20 mouse cellular contexts compared by ENCODE assay signal in genomic region chr3:51495646-51496045, GRCm38 (mm10). TPM values are rescaled to one million over a fixed set of nuclear protein-coding genes. Genes with fewer than 3 reads are reported as not detected.
A peak's percentile ranks its signal among the peaks of the same experiment; 100 is the strongest.
DNase-seq lines count a peak whose midpoint lies in the region; ATAC-seq and TF ChIP-seq lines count a peak whose summit lies in the region.
"Had no signal": no experiment of that assay in that cellular context is flagged by ENCODE, and none has a peak within 500 bp of the region (broad histone marks: within the 10 kb centered on the region; RNA-seq: fewer than 3 reads in every experiment).

No protein-coding gene starts in this region.

- H3K9ac ChIP-seq in midbrain, postnatal 0 days (replicated peaks; ENCODE audit: low read length, poor library complexity, severe bottlenecking), result no peak overlapping the region
- H3K9ac ChIP-seq in midbrain, embryonic 13.5 days (replicated peaks), result no peak overlapping the region
- H3K9ac ChIP-seq: embryonic facial prominence, embryonic 12.5 days; forebrain, embryonic 15.5 days; heart, embryonic 12.5 days had no signal

- no peaks in the 10 kb centered on the region for H3K27me3 ChIP-seq in midbrain, postnatal 0 days (ENCODE audit: insufficient read depth, low read length)
- no peaks in the 10 kb centered on the region for H3K27me3 ChIP-seq in midbrain, embryonic 13.5 days
- H3K27me3 ChIP-seq: embryonic facial prominence, embryonic 12.5 days; forebrain, embryonic 15.5 days; heart, embryonic 12.5 days had no signal

- peaks cover 15% of the 10 kb centered on the region for H3K36me3 ChIP-seq in midbrain, postnatal 0 days (ENCODE audit: insufficient read depth, low read length)
- peaks cover 19% of the 10 kb centered on the region for H3K36me3 ChIP-seq in midbrain, embryonic 13.5 days

- no peak overlapping the region for H3K4me2 ChIP-seq in midbrain, postnatal 0 days (ENCODE audit: low read depth, low read length, poor library complexity, severe bottlenecking)
- H3K4me2 ChIP-seq in midbrain, embryonic 13.5 days (replicated peaks), result no peak overlapping the region
- H3K4me2 ChIP-seq: embryonic facial prominence, embryonic 12.5 days; forebrain, embryonic 15.5 days; heart, embryonic 12.5 days had no signal

- 96% methylated on average over 9 of the region's 9 CpGs for WGBS in midbrain, postnatal 0 days
- WGBS in midbrain, embryonic 13.5 days, result 92% methylated on average over 9 of the region's 9 CpGs

- no peaks in the 10 kb centered on the region for H3K4me1 ChIP-seq in midbrain, postnatal 0 days (ENCODE audit: insufficient read depth, low read length)
- H3K4me1 ChIP-seq in midbrain, embryonic 13.5 days (replicated peaks), result no peaks in the 10 kb centered on the region
- H3K4me1 ChIP-seq: embryonic facial prominence, embryonic 12.5 days; forebrain, embryonic 15.5 days had no signal

- H3K9me3 ChIP-seq in midbrain, postnatal 0 days (ENCODE audit: low read length), result no peaks in the 10 kb centered on the region
- no peaks in the 10 kb centered on the region for H3K9me3 ChIP-seq in midbrain, embryonic 13.5 days
- H3K9me3 ChIP-seq: embryonic facial prominence, embryonic 12.5 days; forebrain, embryonic 15.5 days; G1E; heart, embryonic 12.5 days had no signal

- no peak for ATAC-seq in CD4-positive, CD25-positive, alpha-beta regulatory T cell, adult 4 months
- no peak for ATAC-seq in midbrain, postnatal 0 days (ENCODE audit: low FRiP score)
- no peak for ATAC-seq in midbrain, embryonic 13.5 days
- ATAC-seq: forebrain, embryonic 15.5 days; hindbrain, embryonic 16.5 days had no signal

- 0 out of 2 replicates have a peak, but pooled peaks have one; percentile 7 for TF ChIP-seq CTCF in midbrain, postnatal 0 days (IDR thresholded peaks at IDR 0.05)

- no peak overlapping the region for H3K27ac ChIP-seq in midbrain, postnatal 0 days (ENCODE audit: low read depth, low read length)
- H3K27ac ChIP-seq in midbrain, embryonic 13.5 days, result no peak overlapping the region
- H3K27ac ChIP-seq: embryonic facial prominence, embryonic 12.5 days; forebrain, embryonic 15.5 days; heart, adult 2 months had no signal

- intact Hi-C loops in gastrocnemius, postnatal 14 days (cut with DNase I; ENCODE audit: low total_unique reads), result no loop called here

- H3K4me3 ChIP-seq in midbrain, postnatal 0 days (ENCODE audit: low read depth, low read length), result no peak overlapping the region
- no peak overlapping the region for H3K4me3 ChIP-seq in midbrain, embryonic 13.5 days (replicated peaks)
- H3K4me3 ChIP-seq: embryonic facial prominence, embryonic 12.5 days; forebrain, embryonic 15.5 days; heart, adult 2 months; heart, embryonic 12.5 days had no signal

- DNase-seq in CD4-positive, CD25-positive, alpha-beta regulatory T cell, adult 2 months (ENCODE audit: low read depth, low spot score), result peak; percentile 60
- DNase-seq in midbrain, postnatal 0 days (ENCODE audit: low spot score), result no peak
- DNase-seq in T-cell, adult 2 months (ENCODE audit: low spot score), result peak; percentile 55
- DNase-seq in thymus, postnatal 14 days, result peak; percentile 54
- DNase-seq in gastrocnemius, postnatal 14 days, result no peak
- no peak for DNase-seq in lung, postnatal 36 days
- DNase-seq: adrenal gland, postnatal 14 days; B cell, adult 2 months; cerebellum, adult 11-12 months; cerebellum, adult 9-10 months; cerebellum, postnatal 25 days; gastrocnemius, postnatal 10 days; heart, adult 2 months had no signal

RNA-seq across cellular contexts. Expression of gene Rab33b, which starts 11.9 kb away (rescaled TPM):
- polyA plus RNA-seq in CD4-positive, CD25-positive, alpha-beta regulatory T cell, adult 4 months (2017; shearing (Covaris generic)), result 10 to 100 TPM; 20.8 to 21.9 TPM
- total RNA-seq in midbrain, postnatal 0 days (2014; rRNA removed), result 24.2 and 28.6 TPM in 2 replicates
- polyA plus RNA-seq in midbrain, postnatal 0 days (2015; fragmentation: Nextera tagmentation; extraction: Ambion mirVana), result 29.5 and 30.9 TPM in 2 replicates
- polyA plus RNA-seq in midbrain, embryonic 13.5 days (2015; fragmentation: Nextera tagmentation; extraction: Ambion mirVana), result 21.9 and 22.0 TPM in 2 replicates
- total RNA-seq in gastrocnemius, postnatal 14 days (2021), result 1 to 10 TPM; 8.1 to 9.5 TPM

Comparison
In these comparisons a context has a peak if more than half of its experiments do, and no peak if none do; other contexts are left out.
1. DNase-seq: peak in CD4-positive, CD25-positive, alpha-beta regulatory T cell, adult 2 months (single experiment), T-cell, adult 2 months (single experiment) and thymus, postnatal 14 days (single experiment); none in midbrain, postnatal 0 days (single experiment), gastrocnemius, postnatal 14 days (single experiment) and lung, postnatal 36 days (single experiment).